Mouse (Mus musculus): ENCODE data around the gene Muc3a. TPM values are rescaled to one million over a fixed set of nuclear protein-coding genes. Genes with fewer than 3 reads are reported as not detected.

The Muc3a gene
- total and polyA plus RNA-seq, 3 experiments, result 0.16 to 0.90 (median 0.37) TPM

DNA sequence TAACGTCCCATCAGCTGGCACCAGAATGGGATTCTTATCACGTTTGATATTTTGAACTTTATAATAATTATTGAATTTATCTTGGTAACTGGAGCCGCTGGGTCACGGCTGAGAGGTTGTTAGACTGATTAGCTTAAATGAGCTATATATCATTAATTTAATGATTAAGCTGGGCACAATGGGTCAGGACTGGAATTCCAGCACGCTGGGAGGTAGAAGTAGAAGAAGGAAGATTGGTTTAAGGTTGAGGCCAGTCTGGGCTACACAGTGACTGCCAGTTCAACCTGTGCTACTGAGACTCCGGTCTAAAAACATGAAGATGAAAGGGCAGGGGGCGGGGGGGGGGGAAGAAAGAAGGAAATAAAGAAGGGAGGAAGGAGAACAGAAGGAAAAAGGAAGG lies 40.7 kb downstream of the Muc3a start:
- no peaks in the 10 kb centered on the region for H3K27me3 ChIP-seq (ENCODE audit: control insufficient read depth, insufficient read depth, low read length)

DNA sequence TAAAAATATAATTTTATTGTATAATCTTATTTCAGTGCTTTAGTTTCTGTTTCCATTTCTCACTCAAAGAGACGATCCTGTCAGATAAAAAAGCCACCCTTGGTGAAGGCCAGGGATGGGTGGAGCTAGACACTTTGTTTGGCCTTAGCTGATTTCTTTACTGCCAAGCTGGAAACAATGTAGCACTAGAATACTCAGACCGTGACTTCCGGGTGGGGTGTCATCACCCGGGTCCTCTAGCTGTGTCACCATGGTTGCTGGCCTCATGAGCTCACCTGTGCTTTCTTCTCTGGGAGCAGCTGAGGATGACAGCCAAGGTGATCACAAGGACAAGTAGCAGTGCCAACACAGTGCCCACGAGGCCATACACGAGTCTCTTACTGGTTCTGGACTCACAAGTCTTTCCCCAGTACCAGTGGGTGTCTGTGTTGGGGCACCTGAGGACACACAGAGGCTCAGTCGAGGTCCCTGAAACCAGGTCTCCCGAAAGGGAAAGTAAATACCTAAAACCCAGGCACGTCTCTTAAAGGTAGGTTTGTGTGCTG lies 41.3 kb downstream of the Muc3a start:
- H3K9ac ChIP-seq (ENCODE audit: low read depth, low read length), result no peak overlapping the region
- no peak overlapping the region for H3K27ac ChIP-seq
- TF ChIP-seq EP300 (IDR thresholded peaks at IDR 0.05; ENCODE audit: insufficient read depth, low read depth, low read length) (no peak), CTCF (IDR thresholded peaks at IDR 0.05) (no peak), POLR2A (IDR thresholded peaks at IDR 0.05; ENCODE audit: insufficient read depth, low read depth, low read length) (no peak)
- 60% methylated on average over 9 of the region's 9 CpGs for WGBS
- no peaks in the 10 kb centered on the region for H3K79me2 ChIP-seq (replicated peaks; ENCODE audit: control insufficient read depth, insufficient read depth, low read length)
- intact Hi-C loops (cut with DNase I), result no loop called here
- no peaks in the 10 kb centered on the region for H3K4me1 ChIP-seq (ENCODE audit: control insufficient read depth, insufficient read depth, low read length)
- H3K36me3 ChIP-seq (ENCODE audit: control insufficient read depth, insufficient read depth, low read length), result no peaks in the 10 kb centered on the region
- H3K4me3 ChIP-seq, result no peak overlapping the region
- DNase-seq, result no peak
- no peaks in the 10 kb centered on the region for H3K27me3 ChIP-seq (ENCODE audit: control insufficient read depth, insufficient read depth, low read length)

More for the DNA sequence above, 40.7 kb downstream of the Muc3a start:
- intact Hi-C loops (cut with DNase I), result no loop called here
- DNase-seq, result no peak
- Histone ChIP-seq H3K27ac (no peak overlapping the region), H3K79me2 (replicated peaks; ENCODE audit: control insufficient read depth, insufficient read depth, low read length) (no peaks in the 10 kb centered on the region), H3K36me3 (ENCODE audit: control insufficient read depth, insufficient read depth, low read length) (no peaks in the 10 kb centered on the region), H3K9ac (ENCODE audit: low read depth, low read length) (no peak overlapping the region), H3K4me3 (no peak overlapping the region), H3K4me1 (ENCODE audit: control insufficient read depth, insufficient read depth, low read length) (no peaks in the 10 kb centered on the region)
- TF ChIP-seq CTCF (IDR thresholded peaks at IDR 0.05) (no peak), POLR2A (IDR thresholded peaks at IDR 0.05; ENCODE audit: insufficient read depth, low read depth, low read length) (no peak), EP300 (IDR thresholded peaks at IDR 0.05; ENCODE audit: insufficient read depth, low read depth, low read length) (no peak)
- WGBS, result 65% methylated on average over 7 of the region's 7 CpGs

DNA sequence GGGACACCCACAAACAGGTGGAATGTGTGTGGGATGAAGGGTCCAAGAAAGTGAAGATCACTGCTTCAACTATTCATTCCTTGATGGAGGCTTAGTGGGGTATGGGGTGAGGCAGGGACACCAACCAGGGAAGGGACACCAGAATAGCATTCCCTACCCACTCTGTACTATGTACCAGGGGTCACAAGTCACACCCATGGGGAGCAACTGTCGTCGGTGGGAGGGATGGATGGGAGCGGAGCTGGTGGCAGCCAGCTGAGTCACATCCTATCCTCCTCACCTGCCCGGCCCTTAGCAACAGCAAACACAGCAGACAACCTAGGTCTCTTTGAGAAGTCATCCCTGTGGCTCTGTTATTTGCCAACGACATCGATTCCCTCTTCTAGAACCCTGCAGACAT lies 44.6 kb downstream of the Muc3a start:
- Histone ChIP-seq H3K27me3 (ENCODE audit: control insufficient read depth, insufficient read depth, low read length) (peaks cover 1% of the 10 kb centered on the region; the same call in 1 of the 2 replicates), H3K4me3 (no peak overlapping the region), H3K4me1 (ENCODE audit: control insufficient read depth, insufficient read depth, low read length) (no peaks in the 10 kb centered on the region), H3K9ac (ENCODE audit: low read depth, low read length) (no peak overlapping the region), H3K36me3 (ENCODE audit: control insufficient read depth, insufficient read depth, low read length) (no peaks in the 10 kb centered on the region), H3K27ac (no peak overlapping the region), H3K79me2 (replicated peaks; ENCODE audit: control insufficient read depth, insufficient read depth, low read length) (no peaks in the 10 kb centered on the region)
- intact Hi-C loops (cut with DNase I), result no loop called here
- 59% methylated on average over 6 of the region's 6 CpGs for WGBS
- TF ChIP-seq EP300 (IDR thresholded peaks at IDR 0.05; ENCODE audit: insufficient read depth, low read depth, low read length) (no peak), CTCF (IDR thresholded peaks at IDR 0.05) (no peak), POLR2A (IDR thresholded peaks at IDR 0.05; ENCODE audit: insufficient read depth, low read depth, low read length) (no peak)
- no peak for DNase-seq

DNA sequence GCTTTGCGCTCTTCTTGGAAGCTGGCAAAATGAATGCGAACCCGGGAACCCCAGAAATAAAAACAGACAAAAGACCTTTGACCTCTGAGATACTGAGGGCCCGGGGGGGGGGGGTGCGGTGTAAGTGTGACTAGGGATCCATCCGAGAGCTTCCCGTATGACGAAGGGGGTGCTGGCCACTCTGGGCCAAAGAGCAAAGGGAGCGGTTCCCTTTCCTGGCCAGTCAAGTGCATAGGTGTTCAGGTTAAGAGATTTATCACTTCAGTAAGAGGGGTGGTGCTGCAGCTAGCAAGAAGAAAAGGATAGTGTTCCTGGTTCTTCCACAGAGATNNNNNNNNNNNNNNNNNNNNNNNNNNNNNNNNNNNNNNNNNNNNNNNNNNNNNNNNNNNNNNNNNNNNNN lies 46.2 kb downstream of the Muc3a start:
- no peaks in the 10 kb centered on the region for H3K36me3 ChIP-seq (ENCODE audit: control insufficient read depth, insufficient read depth, low read length)
- no peak for DNase-seq
- TF ChIP-seq CTCF (IDR thresholded peaks at IDR 0.05), result no peak
- no peak overlapping the region for H3K9ac ChIP-seq (ENCODE audit: low read depth, low read length)
- intact Hi-C loops (cut with DNase I), result no loop called here
- no peaks in the 10 kb centered on the region for H3K79me2 ChIP-seq (replicated peaks; ENCODE audit: control insufficient read depth, insufficient read depth, low read length)
- no peaks in the 10 kb centered on the region for H3K4me1 ChIP-seq (ENCODE audit: control insufficient read depth, insufficient read depth, low read length)
- WGBS, result 72% methylated on average over 9 of the region's 9 CpGs
- H3K4me3 ChIP-seq, result no peak overlapping the region
- peaks cover 1% of the 10 kb centered on the region; the same call in 1 of the 2 replicates for H3K27me3 ChIP-seq (ENCODE audit: control insufficient read depth, insufficient read depth, low read length)
- H3K27ac ChIP-seq, result no peak overlapping the region

DNA sequence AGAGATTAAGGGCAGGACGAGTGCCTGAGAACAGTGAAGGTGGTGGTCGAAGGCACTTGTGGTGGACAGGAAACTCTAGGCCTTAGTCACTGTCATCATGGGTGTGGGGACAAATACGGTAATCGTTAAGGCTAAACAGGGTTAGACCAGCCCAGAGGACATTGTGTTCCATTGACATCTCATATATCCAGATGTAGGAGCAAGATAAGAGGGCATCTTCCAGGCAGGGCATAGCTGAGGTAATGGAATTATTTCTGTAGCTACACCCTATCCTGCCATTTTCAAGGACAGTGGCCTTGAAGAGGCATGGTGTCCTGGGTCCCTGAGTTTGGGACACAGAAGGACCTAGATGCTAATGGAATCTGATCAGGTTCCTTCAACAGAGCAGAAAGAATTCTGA lies 50.3 kb downstream of the Muc3a start:
- H3K27me3 ChIP-seq (ENCODE audit: control insufficient read depth, insufficient read depth, low read length), result peaks cover 1% of the 10 kb centered on the region; the same call in 1 of the 2 replicates
- no peak for DNase-seq
- WGBS, result 67% methylated on average over 4 of the region's 4 CpGs
- H3K4me1 ChIP-seq (ENCODE audit: control insufficient read depth, insufficient read depth, low read length), result no peaks in the 10 kb centered on the region
- intact Hi-C loops (cut with DNase I), result no loop called here
- no peak overlapping the region for H3K4me3 ChIP-seq
- TF ChIP-seq POLR2A (IDR thresholded peaks at IDR 0.05; ENCODE audit: insufficient read depth, low read depth, low read length) (no peak), CTCF (IDR thresholded peaks at IDR 0.05) (no peak), EP300 (IDR thresholded peaks at IDR 0.05; ENCODE audit: insufficient read depth, low read depth, low read length) (no peak)
- H3K79me2 ChIP-seq (replicated peaks; ENCODE audit: control insufficient read depth, insufficient read depth, low read length), result no peaks in the 10 kb centered on the region
- no peak overlapping the region for H3K27ac ChIP-seq
- no peak overlapping the region for H3K9ac ChIP-seq (ENCODE audit: low read depth, low read length)
- H3K36me3 ChIP-seq (ENCODE audit: control insufficient read depth, insufficient read depth, low read length), result no peaks in the 10 kb centered on the region

DNA sequence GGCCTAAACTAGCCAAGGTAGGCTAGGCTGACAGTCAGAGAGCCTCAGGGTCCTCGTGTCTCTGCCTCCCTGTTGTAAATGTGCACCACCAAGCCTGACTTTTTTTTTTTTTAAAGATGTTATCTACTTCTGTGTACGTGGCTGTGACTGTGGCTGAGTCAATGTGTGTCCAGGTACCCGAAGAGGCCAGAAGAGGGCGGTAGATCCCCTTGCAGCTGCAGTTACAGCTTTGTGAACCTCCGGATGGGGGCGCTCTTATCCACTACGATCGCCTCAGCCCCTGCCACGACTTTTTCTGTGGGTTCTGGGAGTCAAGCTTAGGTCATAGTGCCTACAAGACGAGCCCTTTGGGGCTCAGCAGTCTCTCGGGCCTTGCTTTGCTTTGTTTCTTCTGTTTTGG lies 52.7 kb downstream of the Muc3a start:
- intact Hi-C loops (cut with DNase I), result loop anchor here (1.0 kb wide), 1 partner anchor 127 kb away; no protein-coding TSS in a partner anchor
- 28% methylated on average over 11 of the region's 11 CpGs for WGBS
- H3K36me3 ChIP-seq (ENCODE audit: control insufficient read depth, insufficient read depth, low read length), result no peaks in the 10 kb centered on the region
- no peak overlapping the region for H3K27ac ChIP-seq
- no peaks in the 10 kb centered on the region for H3K27me3 ChIP-seq (ENCODE audit: control insufficient read depth, insufficient read depth, low read length)
- DNase-seq, result peak; percentile 24 to 47
- no peak overlapping the region for H3K4me3 ChIP-seq
- TF ChIP-seq POLR2A (IDR thresholded peaks at IDR 0.05; ENCODE audit: insufficient read depth, low read depth, low read length) (no peak), EP300 (IDR thresholded peaks at IDR 0.05; ENCODE audit: insufficient read depth, low read depth, low read length) (no peak), CTCF (IDR thresholded peaks at IDR 0.05) (peak; percentile 78)
- no peak overlapping the region for H3K9ac ChIP-seq (ENCODE audit: low read depth, low read length)
- H3K4me1 ChIP-seq (ENCODE audit: control insufficient read depth, insufficient read depth, low read length), result no peaks in the 10 kb centered on the region
- no peaks in the 10 kb centered on the region for H3K79me2 ChIP-seq (replicated peaks; ENCODE audit: control insufficient read depth, insufficient read depth, low read length)

Other genes with a start within 250 kb of the Muc3a start
- 1 to 10 TPM; 7.3 to 8.7 TPM for gene Cldn15, start 245.8 kb downstream of the Muc3a start, total RNA-seq (2021)
- 13.3 and 15.1 TPM in 2 replicates for gene Cldn15, start 245.8 kb downstream of the Muc3a start, polyA plus RNA-seq (2012; rRNA removed)
- 10 to 100 TPM; 32.0 to 37.1 TPM for gene Plod3, start 225.4 kb downstream of the Muc3a start, total RNA-seq (2021)
- 30.3 and 30.8 TPM in 2 replicates for gene Plod3, start 225.4 kb downstream of the Muc3a start, polyA plus RNA-seq (2012; rRNA removed)
- 10 to 100 TPM; 65.5 to 70.1 TPM for gene Znhit1, start 224.4 kb downstream of the Muc3a start, total RNA-seq (2021)
- 53.6 and 58.4 TPM in 2 replicates for gene Znhit1, start 224.4 kb downstream of the Muc3a start, polyA plus RNA-seq (2012; rRNA removed)
- gene Vgf, start 186.0 kb downstream of the Muc3a start, total RNA-seq (2021), result not detected
- 0.06 TPM in 2 replicates for gene Vgf, start 186.0 kb downstream of the Muc3a start, polyA plus RNA-seq (2012; rRNA removed)
- 10 to 100 TPM; 33.9 to 36.8 TPM for gene Ap1s1, start 166.3 kb downstream of the Muc3a start, total RNA-seq (2021)
- gene Ap1s1, start 166.3 kb downstream of the Muc3a start, polyA plus RNA-seq (2012; rRNA removed), result 23.4 and 38.6 TPM in 2 replicates
- 10 to 100 TPM; 24.0 to 29.6 TPM for gene Serpine1, start 140.1 kb downstream of the Muc3a start, total RNA-seq (2021)
- gene Serpine1, start 140.1 kb downstream of the Muc3a start, polyA plus RNA-seq (2012; rRNA removed), result 21.9 and 41.8 TPM in 2 replicates
- gene Trim56, start 96.2 kb downstream of the Muc3a start, total RNA-seq (2021), result 10 to 100 TPM; 19.0 to 22.2 TPM
- 6.9 and 7.5 TPM in 2 replicates for gene Trim56, start 96.2 kb downstream of the Muc3a start, polyA plus RNA-seq (2012; rRNA removed)
- not detected for gene Muc3, start 63.1 kb downstream of the Muc3a start, total RNA-seq (2021)
- gene Muc3, start 63.1 kb downstream of the Muc3a start, polyA plus RNA-seq (2012; rRNA removed), result not detected in 2 replicates
- gene Ache, start 75.1 kb upstream of the Muc3a start, total RNA-seq (2021), result 1 to 10 TPM; 1.5 to 2.2 TPM
- gene Ache, start 75.1 kb upstream of the Muc3a start, polyA plus RNA-seq (2012; rRNA removed), result 3.5 and 4.9 TPM in 2 replicates
- 1 to 10 TPM; 8.1 to 8.8 TPM for gene Ufsp1, start 82.2 kb upstream of the Muc3a start, total RNA-seq (2021)
- 11.8 and 12.8 TPM in 2 replicates for gene Ufsp1, start 82.2 kb upstream of the Muc3a start, polyA plus RNA-seq (2012; rRNA removed)
- 10 to 100 TPM; 60.5 to 66.4 TPM for gene Srrt, start 95.3 kb upstream of the Muc3a start, total RNA-seq (2021)
- gene Srrt, start 95.3 kb upstream of the Muc3a start, polyA plus RNA-seq (2012; rRNA removed), result 63.9 and 74.2 TPM in 2 replicates
- gene Trip6, start 102.0 kb upstream of the Muc3a start, total RNA-seq (2021), result 10 to 100 TPM; 12.5 to 13.6 TPM
- 23.5 and 24.2 TPM in 2 replicates for gene Trip6, start 102.0 kb upstream of the Muc3a start, polyA plus RNA-seq (2012; rRNA removed)
- 1 to 10 TPM; 1.7 to 2.2 TPM for gene Slc12a9, start 121.2 kb upstream of the Muc3a start, total RNA-seq (2021)
- 6.0 and 8.9 TPM in 2 replicates for gene Slc12a9, start 121.2 kb upstream of the Muc3a start, polyA plus RNA-seq (2012; rRNA removed)
- gene Ephb4, start 137.7 kb upstream of the Muc3a start, total RNA-seq (2021), result 10 to 100 TPM; 45.9 to 53.9 TPM
- 35.2 and 51.8 TPM in 2 replicates for gene Ephb4, start 137.7 kb upstream of the Muc3a start, polyA plus RNA-seq (2012; rRNA removed)

Data from heart, adult 2 months (tissue).